Mouse (Mus musculus) cerebellum, postnatal 4 days (tissue): ENCODE measurements around the gene Znrf2.

ENCODE experiments used
- DNase-seq, 2 experiments: peaks; one replicate each; pipeline ENCODE4 v3.0.0; 2022; ENCODE audit warnings: low spot score in 2 of 2, mixed read lengths in 1 of 2

The Znrf2 gene

GRCm38 (mm10) chr6:54816388-54817065, at the start of gene Znrf2:
TSS of gene Znrf2 (plus strand) at chr6:54816916.
- peak; percentile 84 to 96 for DNase-seq

GRCm38 (mm10) chr6:54767746-54768145, 49.0 kb upstream of the Znrf2 start:
- DNase-seq = no peak

DNA sequence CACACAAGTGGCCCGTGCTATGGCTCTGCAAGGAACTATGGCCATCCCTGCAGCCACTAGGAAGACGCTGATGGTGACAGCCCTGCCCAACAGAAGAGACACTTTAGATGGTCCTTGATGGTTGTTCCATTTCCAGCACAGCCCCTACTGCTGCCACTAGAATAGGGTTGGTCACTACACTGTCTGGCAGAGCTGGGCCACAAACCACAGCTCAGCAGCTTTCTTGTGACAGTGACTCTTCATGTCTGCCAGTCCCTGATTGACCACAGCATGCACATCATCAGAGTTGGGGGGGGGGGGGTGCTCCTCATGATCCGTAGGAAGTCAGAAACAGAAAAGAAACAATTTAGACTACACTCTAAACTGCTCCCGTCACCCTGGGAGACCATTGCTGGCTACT, 46.0 kb upstream of the Znrf2 start:
- DNase-seq = no peak

DNA sequence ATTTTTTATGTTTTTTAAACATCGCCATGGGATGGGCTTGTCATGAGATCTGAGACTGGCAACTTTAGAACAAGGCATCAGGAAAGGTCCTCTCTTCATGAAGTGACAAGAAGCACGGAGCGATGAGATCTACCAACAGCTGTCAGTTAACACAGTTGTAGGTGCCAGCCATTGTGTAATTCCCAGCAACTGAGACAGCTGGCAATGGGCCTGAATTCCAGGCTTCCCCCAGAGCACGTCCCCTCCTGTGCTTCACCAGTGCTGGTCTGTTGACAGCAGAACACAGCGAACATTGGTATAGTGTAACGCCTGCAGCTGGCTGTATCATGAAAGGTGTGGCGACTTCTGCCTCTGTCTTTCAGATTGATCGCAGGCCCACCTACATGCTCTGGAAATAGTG, 45.5 kb upstream of the Znrf2 start:
- DNase-seq = peak in 1 of 2 experiments; percentile 27

DNA sequence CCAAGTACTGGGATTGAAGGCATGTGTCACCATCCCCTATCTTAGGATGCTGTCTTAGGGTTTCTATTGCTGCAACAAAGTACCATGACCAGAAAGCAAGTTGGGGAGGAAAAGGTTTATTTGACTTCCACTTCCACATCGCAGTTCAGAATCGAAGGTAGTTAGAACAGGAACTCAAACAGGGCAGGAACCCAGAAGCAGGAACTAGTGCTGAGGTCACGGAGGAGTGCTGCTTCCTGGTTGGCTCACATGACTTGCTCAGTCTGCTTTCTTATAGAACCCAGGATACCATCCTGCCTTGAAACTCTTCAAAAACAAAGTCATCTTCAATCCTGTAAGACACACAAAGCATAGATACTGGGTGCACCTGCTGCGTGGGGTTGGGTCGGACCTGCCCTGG, 44.6 kb upstream of the Znrf2 start:
- no peak for DNase-seq

DNA sequence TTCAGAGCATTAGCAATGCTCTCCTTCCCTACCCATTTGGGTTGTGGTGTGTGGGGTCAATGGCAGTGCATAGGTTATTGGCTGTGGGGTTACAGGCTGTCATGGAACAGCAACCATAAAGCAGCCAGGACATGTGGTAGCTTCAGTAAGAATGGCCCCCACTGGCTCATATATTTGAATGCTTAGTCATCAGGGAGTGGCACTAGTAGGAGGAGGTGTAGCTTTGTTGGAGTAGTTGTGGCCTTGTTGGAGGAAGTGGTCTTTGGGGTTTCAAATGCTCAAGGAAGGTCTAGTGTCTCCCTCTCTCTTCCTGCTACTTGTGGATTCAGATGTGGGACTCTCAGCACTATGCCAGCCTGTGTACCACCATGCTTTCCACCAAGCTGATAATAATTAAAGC, 41.0 kb upstream of the Znrf2 start:
- DNase-seq = no peak

DNA sequence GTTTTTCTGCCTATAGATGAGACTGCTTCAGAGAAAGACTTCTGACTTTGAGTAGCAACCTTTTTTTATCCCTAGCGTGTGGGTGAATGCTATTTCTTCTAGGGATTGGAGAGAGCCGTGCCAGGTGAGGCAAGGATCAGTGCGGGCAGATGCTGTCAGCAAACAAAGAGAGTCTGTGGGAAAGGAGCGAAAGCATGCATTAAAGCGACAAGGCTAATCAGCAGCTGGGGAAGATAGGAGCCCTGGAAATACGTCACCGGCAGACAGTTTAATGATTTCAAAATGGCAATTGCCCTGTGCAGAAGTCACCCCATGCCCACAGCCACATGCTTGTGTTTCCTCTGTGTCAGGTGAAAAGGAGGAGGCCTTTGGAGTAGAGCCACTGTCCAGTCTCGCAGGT, 39.1 kb upstream of the Znrf2 start:
- DNase-seq = no peak

- DNase-seq = no peak
Observed at GRCm38 (mm10) chr6:54779968-54780367, 36.7 kb upstream of the Znrf2 start.

GRCm38 (mm10) chr6:54780569-54781304, 36.0 kb upstream of the Znrf2 start:
- DNase-seq = no peak

- no peak for DNase-seq
Observed at GRCm38 (mm10) chr6:54781881-54782280, 34.8 kb upstream of the Znrf2 start.

DNA sequence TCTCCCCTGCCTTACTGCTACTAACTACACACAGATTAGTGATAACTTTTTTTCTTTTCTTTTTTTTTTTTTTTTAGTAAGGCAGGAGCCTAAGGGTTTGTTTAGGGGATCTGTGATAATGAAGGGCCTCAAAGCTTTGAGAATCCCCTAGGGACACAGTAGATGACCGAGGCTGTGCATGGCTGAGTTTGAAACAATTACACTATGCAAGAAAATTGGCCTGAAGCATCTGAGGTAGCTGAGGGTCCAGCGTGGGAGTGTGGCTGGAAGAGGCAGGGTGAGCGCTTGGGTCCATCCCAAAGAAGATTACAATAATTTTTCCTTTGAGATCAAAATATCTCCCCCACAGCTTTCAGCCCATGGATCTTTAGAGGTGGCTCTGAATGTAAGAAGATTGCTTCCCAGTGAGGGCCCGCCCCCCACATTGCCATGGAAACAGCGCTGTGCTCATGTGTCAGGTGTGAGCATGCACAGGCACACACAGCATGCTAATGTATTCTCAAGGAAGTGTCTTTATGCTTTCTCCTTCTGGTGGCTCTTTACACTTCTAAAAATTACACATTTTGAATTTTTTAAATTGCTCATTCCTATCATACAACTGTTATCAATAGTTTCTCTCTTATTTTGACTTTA, 31.5 kb upstream of the Znrf2 start:
- DNase-seq = no peak

DNA sequence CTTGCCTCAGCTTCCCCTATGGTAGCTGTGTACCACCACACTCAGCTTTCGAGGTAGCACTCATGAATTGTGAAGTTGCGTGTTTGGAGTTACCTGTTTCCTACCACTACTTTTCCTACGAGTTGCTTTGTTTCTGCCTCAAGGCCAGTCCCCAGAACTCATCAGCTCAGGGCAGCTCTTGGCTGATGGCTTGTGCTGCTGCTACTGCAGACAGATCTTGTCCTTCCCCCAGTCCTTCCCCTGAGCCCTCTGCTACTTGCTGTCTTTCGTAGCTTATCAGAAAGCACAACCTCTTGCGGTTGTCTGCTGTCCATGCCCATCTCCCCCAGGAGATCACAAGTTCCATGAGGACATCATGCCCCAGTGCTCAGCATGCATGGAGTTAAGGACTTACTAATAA, 29.9 kb upstream of the Znrf2 start:
- no peak for DNase-seq

DNA sequence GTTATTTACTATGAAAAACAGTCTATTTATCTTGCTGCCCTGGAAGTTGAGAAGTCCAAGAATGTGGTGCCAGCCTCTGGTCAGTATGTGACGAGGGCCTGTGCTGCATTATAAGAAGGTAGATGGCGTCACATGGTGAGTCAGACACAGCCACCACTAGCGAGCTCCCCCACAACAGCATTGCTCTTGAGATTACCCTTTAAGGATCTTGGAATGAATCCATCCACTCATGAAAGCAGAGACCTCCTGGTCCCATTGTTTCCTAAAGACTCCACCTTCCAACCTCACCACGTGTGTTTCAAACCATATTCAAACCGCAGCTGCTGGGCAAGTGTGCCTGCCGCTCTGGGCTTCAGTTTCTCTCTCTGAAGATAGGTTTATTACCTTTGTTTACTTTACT, 28.2 kb upstream of the Znrf2 start:
- no peak for DNase-seq

- DNase-seq = no peak
Observed at GRCm38 (mm10) chr6:54789139-54789538, 27.6 kb upstream of the Znrf2 start.

DNA sequence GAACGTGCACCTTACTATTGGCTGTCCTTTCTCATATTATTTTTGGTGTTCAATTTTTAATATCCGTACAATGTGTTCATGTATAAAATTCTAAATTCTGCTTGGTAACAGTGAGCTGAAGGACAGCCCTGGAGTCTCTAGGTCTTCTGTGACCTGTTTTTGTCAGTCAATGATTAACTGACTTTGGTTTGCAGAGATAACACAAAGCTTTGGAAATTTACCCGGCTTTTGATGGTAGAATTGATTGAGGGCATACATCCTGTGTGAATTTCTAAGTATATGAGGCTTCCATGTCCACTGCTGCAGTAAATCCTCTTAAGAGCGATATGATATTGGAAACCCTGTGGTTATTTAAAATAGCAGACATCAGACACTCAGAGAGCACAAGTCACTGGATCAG, 26.6 kb upstream of the Znrf2 start:
- DNase-seq = no peak

- no peak for DNase-seq
Observed at GRCm38 (mm10) chr6:54793853-54794252, 22.9 kb upstream of the Znrf2 start.

DNA sequence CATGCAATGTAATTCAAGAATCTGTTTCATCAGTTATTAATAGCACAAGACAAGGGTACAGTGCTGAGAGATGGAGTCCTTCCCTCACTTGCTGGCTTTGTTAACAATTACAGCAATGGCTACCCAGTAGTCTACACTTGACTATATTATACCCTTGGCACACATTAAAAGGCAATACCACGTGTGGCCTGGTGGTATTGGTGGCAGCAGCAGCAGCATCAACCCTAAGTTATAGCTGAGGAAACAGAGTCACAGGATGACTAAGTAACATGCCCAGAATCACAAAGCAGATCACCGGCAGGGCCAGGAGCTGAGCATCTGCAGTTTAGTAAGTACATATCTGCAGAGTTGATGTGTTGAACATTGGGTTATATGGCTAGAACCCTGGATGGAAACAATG, 22.3 kb upstream of the Znrf2 start:
- no peak for DNase-seq

- no peak for DNase-seq
Observed at GRCm38 (mm10) chr6:54794991-54795390, 21.7 kb upstream of the Znrf2 start.

- DNase-seq = no peak
Observed at GRCm38 (mm10) chr6:54795971-54796370, 20.7 kb upstream of the Znrf2 start.

DNA sequence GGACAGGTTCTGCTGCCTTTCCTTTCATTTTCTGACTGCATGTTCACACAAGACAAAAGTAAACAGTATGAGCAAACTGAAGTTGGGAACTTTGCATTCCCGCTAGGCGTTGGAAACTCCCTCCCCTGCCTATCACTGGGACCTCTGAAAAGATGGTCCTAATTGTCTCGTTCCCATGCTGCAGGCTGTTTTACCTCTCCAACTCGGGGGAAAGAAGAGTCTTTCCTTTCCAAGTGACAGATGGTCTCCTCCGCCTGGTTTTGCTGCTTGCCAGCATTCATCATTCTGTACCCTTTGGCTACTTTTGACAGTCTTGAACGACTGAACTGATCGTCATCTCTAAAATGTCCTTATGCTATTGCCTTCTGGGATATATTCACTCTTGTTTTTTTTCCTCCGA, 14.4 kb upstream of the Znrf2 start:
- DNase-seq = no peak

GRCm38 (mm10) chr6:54804066-54804864, 12.5 kb upstream of the Znrf2 start:
- DNase-seq = no peak

- DNase-seq = no peak
Observed at GRCm38 (mm10) chr6:54805779-54806178, 10.9 kb upstream of the Znrf2 start.
